Mouse (Mus musculus): Measurements from ENCODE around the gene Ccdc6.

Ccdc6 gene

DNA sequence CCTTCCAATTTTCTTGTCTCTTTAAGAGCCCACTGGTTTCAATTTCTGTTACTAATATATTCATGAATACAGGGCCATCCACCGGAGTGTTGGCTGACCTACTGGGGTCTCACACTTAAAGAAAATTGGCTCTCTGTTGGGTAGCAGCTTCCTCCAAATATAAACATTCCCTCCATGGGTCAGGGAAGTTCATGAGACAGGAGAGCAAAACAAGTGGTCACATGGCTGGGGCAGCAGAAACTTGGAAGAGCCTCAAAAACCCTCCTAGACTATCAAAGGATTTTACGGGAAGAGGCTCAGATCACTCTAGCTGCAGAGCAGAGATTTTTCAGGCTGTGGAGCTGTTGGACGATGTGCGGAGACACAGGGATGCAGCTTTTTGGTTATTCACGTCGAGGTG is 128.8 kb downstream of the Ccdc6 start:
- peak; percentile 34 for DNase-seq

DNA sequence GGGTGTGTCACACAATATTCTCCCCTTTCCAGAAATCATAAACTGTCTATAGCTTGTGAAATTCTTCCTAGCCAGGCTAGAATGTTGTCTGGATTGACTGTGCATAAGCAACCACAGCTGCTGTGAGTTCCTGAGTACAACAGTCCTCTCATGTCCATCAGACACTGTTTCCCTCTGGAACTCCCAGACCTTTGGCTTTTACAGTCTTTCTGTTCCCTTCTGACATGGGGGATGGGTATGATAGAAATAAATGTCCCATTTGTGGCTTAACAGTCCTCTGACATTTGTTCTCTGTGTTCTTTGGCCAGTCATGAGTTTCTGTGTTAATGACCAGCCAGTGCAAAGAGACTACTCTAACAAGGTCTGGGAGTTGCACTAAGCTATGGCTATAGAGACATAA is 129.7 kb downstream of the Ccdc6 start:
- peak; percentile 55 for DNase-seq

DNA sequence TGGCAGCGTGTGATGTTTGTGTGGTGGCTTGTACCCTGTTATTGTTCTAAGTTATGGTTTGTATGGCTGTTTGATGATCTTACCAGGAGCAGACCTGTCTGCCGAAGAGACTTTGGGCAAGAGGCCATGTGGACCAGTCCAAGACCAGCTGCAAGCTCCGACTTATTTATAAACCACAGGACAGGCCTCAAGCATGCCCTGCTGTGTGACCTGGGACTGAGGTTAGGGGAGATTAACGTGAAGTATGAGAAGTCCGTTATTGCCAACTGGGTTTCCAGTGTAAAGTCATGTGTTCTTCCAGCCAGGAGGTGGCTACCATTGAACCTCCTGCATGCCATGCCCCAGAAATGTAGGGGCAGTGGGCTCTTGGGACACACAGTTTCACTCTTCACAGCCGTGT is 133.4 kb downstream of the Ccdc6 start:
- DNase-seq, result no peak

DNA sequence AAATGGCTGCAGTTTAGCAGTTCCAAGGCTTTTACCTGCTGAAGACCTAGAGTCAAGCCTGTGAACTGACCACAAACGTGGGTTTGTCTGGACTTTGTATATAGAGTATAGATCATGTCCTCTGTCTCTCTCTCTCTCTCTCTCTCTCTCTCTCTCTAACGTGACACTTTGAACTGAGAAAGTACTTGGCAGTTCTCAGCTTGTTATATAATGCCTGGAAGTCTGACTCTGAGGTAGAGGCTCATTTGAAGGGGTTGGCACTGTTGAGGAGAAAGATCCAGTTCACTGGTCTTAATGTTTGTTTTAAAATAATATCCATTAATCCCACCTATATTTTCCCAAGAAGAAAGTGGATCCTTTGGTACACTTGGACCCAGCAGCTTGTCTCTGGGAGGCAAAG is 141.0 kb downstream of the Ccdc6 start:
- DNase-seq, result no peak

Measured in kidney, adult 11 months (tissue).